Mouse (Mus musculus) olfactory bulb, adult 2 months (tissue): Measurements from ENCODE around the gene Tmem132d. TPM values are rescaled to one million over a fixed set of nuclear protein-coding genes. Genes with fewer than 3 reads are reported as not detected.

ENCODE experiments used
- H3K27ac ChIP-seq: fragments of 200-500 bp; 2 replicates; pipeline ENCODE4 v1.5.1; 2012; ENCODE audit warnings: low read depth, low read length; ENCODE audit not compliant: insufficient read depth
- H3K4me1 ChIP-seq: fragments of 200-500 bp; 2 replicates; pipeline ENCODE4 v1.6.1; 2012; ENCODE audit warnings: low read length; ENCODE audit not compliant: control insufficient read depth, insufficient read depth
- H3K4me3 ChIP-seq: fragments of 200-500 bp; 2 replicates; pipeline ENCODE4 v1.5.1; 2012; ENCODE audit warnings: mild to moderate bottlenecking, low read depth, low read length, moderate library complexity; ENCODE audit not compliant: insufficient read depth
- CTCF ChIP-seq: fragments of 200-500 bp; IDR thresholded peaks from 2 replicates; pipeline ENCODE4 v1.5.1; 2012; ENCODE audit warnings: low read depth, mild to moderate bottlenecking, low read length, moderate library complexity; ENCODE audit not compliant: insufficient read depth
- POLR2A ChIP-seq: fragments of 200-500 bp; IDR thresholded peaks from 2 replicates; pipeline ENCODE4 v1.6.1; 2012; ENCODE audit warnings: mild to moderate bottlenecking, low read depth, low read length, moderate library complexity; ENCODE audit not compliant: insufficient read depth
- WGBS: fragments of 180-500 bp; shearing (Covaris S2); methylation state at CpG from one replicate; pipeline ENCODE4 v1.1.7; 2018; 5-methylcytosine and 5-hydroxymethylcytosine counted together
- polyA plus RNA-seq: library from polyadenylated mRNA; stranded (reverse); fragments of >200 nt; gene quantifications from 2 replicates; pipeline ENCODE4 v1.2.4, GENCODE M21; 2012; ENCODE audit warnings: low replicate concordance; ENCODE audit not compliant: missing spikeins, insufficient read depth, insufficient read length

Tmem132d gene
- polyA plus RNA-seq, 1 experiment = not detected

DNA sequence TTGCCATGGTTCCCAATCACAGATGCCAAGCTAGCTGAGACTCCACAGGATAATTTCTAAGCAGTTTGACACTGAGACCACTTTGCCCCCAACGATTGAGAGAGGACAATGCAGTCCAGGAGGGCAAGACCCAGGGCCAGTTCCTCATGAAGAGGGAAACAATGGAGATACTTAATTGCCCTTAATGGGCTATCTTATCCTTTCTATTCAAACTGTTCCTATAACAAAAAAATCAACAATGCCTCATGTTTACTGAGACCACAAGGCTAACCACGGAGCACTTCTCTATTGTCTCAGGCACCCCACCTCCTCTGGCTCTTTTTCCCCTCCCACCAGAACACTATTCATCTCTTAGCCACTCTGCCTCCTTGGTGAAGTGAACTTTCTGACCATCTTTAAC lies 141.7 kb downstream of the Tmem132d start:
- Histone ChIP-seq H3K4me3 (no peak overlapping the region), H3K27ac (no peak overlapping the region), H3K4me1 (no peaks in the 10 kb centered on the region)
- WGBS = 31% methylated on average over 2 of the region's 2 CpGs
- TF ChIP-seq POLR2A = no peak
- TF ChIP-seq CTCF = no peak

DNA sequence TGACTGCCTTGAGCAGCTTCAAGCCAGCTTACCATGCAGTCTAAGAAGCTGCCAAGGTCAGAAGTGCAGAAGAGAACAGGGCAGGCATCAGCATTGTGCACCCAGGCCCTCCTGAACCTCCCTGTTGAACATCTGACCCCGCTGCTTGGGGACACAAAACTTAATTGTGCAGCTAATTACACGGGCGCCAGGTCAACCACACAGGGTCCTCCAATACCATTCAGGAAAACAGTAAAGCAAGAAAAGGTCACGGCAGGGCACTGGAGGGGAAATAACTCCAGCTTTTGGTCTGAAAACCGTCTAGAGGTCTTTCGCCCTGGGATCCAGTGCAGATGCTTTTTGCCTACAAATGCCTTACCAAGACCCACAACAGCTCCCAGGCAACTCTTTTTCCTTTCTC lies 159.6 kb downstream of the Tmem132d start:
- Histone ChIP-seq H3K4me3 (no peak overlapping the region), H3K27ac (no peak overlapping the region), H3K4me1 (no peaks in the 10 kb centered on the region)
- WGBS = 48% methylated on average over 6 of the region's 6 CpGs
- TF ChIP-seq POLR2A (no peak), CTCF (no peak)

DNA sequence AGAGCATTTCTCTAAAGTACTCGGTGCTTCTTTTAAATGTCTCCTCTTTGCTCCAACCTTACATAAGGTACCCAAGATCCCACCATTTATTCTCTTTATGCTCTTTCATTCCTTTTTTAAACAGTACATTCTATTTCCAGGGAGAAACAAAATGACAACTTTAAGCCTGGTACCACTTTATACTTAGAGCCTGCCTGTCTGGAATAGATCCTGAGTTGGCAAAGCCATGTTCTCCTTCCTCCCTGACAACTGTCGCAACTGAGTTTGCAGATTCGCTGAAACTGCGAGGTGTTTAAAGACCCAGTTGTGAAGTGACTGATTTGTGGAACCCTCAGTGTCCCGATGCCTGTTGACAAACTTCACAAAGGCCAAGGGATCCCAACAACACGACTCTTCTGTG lies 165.5 kb downstream of the Tmem132d start:
- 94% methylated on average over 6 of the region's 6 CpGs for WGBS
- TF ChIP-seq POLR2A (no peak), CTCF (no peak)
- Histone ChIP-seq H3K27ac (no peak overlapping the region), H3K4me1 (no peaks in the 10 kb centered on the region), H3K4me3 (no peak overlapping the region)

DNA sequence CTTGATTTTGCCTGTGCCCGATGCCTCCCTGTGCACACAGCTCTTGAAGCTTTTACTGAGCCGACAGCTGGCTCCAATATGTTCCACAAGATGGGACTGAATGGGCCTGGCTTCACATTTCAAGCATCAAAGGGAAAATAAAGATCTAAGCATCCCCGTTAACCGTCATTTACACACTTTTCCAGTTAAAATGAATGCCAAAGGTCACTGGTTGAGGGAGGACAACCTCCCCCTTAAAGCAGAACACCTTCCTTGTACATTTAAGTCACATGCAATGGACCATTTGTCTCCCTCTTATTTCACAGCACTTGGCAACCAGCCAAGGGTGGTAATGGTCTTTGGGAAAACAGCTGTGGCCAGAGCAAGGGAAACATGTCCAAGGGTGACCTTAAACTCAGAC lies 188.7 kb downstream of the Tmem132d start:
- Histone ChIP-seq H3K4me3 (no peak overlapping the region), H3K27ac (no peak overlapping the region), H3K4me1 (no peaks in the 10 kb centered on the region)
- TF ChIP-seq CTCF (no peak), POLR2A (no peak)
- 74% methylated on average over 4 of the region's 4 CpGs for WGBS

DNA sequence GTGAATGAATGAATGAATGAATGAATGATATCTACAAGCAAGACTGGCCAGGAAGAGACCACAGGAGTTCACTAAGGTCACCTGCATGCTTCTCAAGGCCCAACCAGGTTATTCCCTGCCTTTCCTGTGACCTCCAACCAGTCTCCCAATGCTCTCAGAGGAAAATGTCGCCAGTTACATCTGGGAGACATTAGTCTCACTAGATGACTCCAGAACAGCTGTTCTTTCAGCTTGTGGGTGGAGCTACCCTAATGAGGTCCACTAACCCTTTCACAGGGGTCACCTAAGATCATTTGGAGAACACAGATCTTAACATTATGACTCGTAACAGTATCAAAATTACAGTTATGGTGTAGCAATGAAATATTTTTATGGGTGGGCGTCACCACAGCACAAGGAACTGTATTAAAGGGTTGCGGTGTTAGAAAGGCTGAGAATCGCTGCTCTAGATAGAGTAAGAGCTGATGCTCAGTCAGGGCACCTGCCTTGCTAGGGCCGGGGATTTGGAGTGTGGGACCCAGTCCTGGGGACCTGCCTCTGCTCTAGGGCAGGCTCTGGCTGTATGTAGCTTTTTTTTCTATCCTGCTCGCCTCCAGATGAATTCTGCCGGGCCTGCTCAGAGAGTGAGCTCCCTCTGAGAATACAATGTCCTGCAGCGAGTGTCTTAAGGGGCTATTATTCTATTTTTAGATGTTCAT lies 196.1 kb downstream of the Tmem132d start:
- H3K4me1 ChIP-seq = 0 out of 2 replicates have a peak, but pooled peaks cover 3% of the 10 kb centered on the region
- TF ChIP-seq CTCF = no peak
- TF ChIP-seq POLR2A = no peak
- 61% methylated on average over 9 of the region's 9 CpGs for WGBS

DNA sequence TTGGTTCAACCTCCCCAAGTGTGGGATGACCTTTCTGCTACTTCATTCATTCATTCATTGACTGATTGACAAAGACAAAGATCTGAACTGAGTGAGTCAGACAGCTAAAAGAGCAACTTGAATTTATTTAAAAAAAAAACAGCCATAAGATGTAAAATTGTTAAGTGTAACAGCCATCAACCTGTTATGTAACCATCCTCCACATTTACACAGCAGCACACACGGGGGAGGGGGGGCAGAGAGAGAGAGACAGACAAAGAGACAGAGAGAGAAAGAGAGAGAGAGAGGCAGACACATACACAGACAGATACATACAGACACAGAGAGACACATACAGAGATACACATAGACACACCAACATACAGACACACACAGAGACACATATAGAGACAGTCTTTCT lies 197.3 kb downstream of the Tmem132d start:
- H3K4me3 ChIP-seq = no peak overlapping the region
- no peak for TF ChIP-seq POLR2A
- no peak for TF ChIP-seq CTCF
- H3K4me1 ChIP-seq = 0 out of 2 replicates have a peak, but pooled peaks cover 3% of the 10 kb centered on the region
- no peak overlapping the region for H3K27ac ChIP-seq
- WGBS = 68% methylated on average over 1 of the region's 1 CpGs

More for the DNA sequence above, 196.1 kb downstream of the Tmem132d start:
- no peak overlapping the region for H3K4me3 ChIP-seq
- H3K27ac ChIP-seq = no peak overlapping the region

DNA sequence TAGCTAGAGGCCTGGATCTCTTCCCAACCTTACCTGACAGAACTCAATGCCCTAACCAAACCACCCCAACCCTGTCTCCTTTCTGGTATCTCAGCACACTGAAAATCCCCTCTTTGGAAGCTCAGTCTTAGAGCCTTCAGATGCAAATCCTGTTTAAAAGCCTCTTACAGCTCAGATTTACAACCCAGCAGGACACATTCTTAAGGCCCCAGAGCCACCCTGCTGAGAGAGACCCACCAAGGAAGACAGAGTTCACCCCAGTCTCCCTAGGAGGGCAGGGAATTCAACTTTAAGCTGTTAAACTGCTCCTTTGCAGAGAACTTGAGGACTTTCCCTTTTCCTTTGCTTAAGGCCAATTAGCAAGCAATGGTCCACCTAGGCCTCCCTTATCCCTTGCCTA lies 199.8 kb downstream of the Tmem132d start:
- no peak overlapping the region for H3K4me3 ChIP-seq
- 0 out of 2 replicates have a peak, but pooled peaks cover 3% of the 10 kb centered on the region for H3K4me1 ChIP-seq
- TF ChIP-seq CTCF (no peak), POLR2A (no peak)
- no peak overlapping the region for H3K27ac ChIP-seq

DNA sequence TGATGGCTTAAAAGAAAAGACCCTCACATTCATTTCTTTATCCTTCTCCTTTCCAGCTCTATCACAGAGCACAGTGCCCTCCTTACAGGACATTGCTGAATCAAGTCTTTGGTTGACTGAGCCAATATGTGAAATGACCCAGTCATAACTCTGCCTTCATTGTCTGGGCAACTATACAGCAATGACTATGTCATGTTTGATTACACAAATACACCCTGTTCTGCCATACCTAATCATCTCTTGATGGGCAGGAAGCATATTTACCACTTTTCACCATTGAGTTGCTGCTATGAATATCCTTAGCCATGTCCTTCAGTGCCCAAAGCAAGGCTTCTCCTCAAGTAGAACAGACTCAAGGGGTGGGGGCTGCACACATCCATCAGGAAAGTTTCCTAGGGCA lies 214.6 kb downstream of the Tmem132d start:
- Histone ChIP-seq H3K27ac (no peak overlapping the region), H3K4me3 (no peak overlapping the region), H3K4me1 (no peaks in the 10 kb centered on the region)
- TF ChIP-seq POLR2A (no peak), CTCF (no peak)

DNA sequence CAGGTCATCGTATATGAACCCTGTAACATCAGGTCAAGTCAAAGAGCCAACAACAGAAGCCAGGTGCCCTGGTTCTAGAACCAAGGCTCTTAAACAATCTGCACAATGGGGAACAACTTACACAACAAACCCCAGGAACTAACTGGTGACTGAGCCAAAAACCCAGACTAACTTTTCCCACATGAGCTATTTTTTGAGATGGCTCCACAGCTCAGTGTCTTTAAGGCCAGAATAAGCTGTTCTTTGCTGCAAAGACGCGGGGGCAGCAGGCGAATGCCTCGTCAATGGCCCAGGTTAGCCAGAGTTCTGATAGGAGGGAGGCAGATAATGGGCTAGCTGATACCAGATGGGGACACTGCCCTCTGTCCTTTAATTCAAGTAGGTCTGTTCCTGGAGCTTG lies 221.8 kb downstream of the Tmem132d start:
- no peak for TF ChIP-seq POLR2A
- no peak for TF ChIP-seq CTCF
- Histone ChIP-seq H3K4me1 (no peaks in the 10 kb centered on the region), H3K27ac (no peak overlapping the region), H3K4me3 (no peak overlapping the region)
- WGBS = 91% methylated on average over 5 of the region's 5 CpGs

DNA sequence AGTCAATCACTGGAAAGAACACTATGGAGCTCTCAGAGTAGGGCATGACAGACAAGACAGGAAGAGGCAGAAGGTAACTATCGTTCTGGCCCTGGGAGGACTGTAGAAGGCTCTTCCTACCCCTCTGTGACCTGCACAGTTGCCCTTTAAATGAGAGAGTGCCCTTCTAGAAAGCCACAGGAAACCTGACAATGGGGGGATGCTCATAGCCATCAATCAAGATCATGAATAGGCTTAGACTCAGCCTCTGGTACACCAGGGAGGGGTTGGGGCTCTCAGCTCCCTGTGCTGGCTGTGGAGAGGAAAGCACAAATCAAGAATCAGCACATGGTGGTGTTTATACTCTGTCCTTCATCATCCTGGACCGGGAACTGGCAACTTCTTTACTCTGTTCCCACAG lies 227.2 kb downstream of the Tmem132d start:
- peaks cover 3% of the 10 kb centered on the region for H3K4me1 ChIP-seq
- WGBS = 54% methylated on average over 2 of the region's 2 CpGs
- no peak overlapping the region for H3K4me3 ChIP-seq
- TF ChIP-seq CTCF (no peak), POLR2A (no peak)
- H3K27ac ChIP-seq = no peak overlapping the region
